Mouse (Mus musculus): ENCODE measurements at regions not wholly inside any gene's neighbourhood (a gene's known extent, or its start where the extent isn't known, plus 50 kb on each side); places are given as distances from the start of the nearest gene placed in this dataset.

GRCm38 (mm10) chr6:31183127-31183526, 215.4 kb upstream of the Mkln1 start:
- TF ChIP-seq CTCF (IDR thresholded peaks at IDR 0.05; ENCODE audit: borderline replicate concordance, insufficient read depth, low read length): no peak
- TF ChIP-seq POLR2A (IDR thresholded peaks at IDR 0.05; ENCODE audit: low read depth, low read length): no peak
